Mouse (Mus musculus) testis, postnatal 14 days (tissue): Measurements from ENCODE around the gene Fkbpl.

Experiments
- DNase-seq: peaks from one replicate; pipeline ENCODE4 v3.0.0; 2021; ENCODE audit warnings: low spot score

Gene Fkbpl

DNA sequence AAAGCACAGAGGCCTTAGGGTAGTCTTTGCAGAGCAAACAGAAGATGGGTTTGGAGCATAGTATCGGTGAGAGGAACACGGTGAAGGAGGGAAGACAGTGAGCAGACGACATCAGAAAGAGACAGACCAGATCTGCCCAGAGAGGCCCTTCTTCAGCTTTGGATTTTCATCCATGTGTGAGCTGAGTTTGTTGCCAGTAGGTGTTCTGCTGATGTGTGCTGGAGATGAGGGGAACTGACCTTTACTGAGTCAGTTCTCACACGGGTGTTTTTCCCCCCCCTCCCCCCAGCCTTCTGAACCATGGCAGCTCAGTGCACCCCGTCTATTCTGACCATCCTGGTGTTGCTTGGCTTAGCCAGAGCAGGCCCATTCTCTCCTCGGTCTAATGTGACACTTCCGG lies 25.7 kb downstream of the Fkbpl start, which contains the start of gene Tnxb:
Gene Tnxb, plus strand, starts transcription at position 301 of the 400 bp plus-strand sequence.
- no peak for DNase-seq

DNA sequence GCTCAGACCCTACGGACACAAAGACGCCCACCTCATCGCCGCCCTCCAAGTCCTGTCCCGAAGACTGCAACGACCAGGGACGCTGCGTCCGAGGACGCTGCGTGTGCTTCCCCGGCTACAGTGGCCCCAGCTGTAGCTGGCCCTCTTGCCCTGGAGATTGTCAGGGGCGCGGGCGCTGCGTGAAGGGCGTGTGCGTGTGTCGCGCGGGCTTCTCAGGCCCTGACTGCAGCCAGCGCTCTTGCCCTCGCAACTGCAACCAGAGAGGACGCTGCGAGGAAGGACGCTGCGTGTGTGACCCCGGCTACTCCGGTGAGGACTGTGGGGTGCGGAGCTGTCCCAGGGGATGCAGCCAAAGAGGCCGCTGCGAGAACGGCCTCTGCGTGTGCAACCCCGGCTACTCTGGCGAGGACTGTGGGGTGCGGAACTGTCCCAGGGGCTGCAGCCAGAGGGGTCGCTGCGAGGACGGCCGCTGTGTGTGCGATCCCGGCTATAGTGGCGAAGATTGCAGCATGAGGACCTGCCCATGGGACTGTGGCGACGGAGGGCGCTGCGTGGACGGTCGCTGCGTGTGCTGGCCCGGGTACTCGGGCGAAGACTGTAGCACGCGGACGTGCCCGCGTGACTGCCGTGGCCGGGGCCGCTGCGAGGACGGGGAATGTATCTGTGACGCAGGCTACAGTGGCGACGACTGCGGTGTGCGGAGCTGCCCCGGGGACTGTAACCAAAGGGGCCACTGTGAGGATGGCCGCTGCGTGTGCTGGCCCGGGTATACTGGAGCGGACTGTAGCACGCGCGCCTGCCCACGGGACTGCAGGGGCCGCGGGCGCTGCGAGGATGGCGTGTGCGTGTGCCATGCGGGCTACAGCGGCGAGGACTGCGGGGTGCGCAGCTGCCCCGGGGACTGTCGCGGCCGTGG lies 26.8 kb downstream of the Fkbpl start:
- no peak for DNase-seq

DNA sequence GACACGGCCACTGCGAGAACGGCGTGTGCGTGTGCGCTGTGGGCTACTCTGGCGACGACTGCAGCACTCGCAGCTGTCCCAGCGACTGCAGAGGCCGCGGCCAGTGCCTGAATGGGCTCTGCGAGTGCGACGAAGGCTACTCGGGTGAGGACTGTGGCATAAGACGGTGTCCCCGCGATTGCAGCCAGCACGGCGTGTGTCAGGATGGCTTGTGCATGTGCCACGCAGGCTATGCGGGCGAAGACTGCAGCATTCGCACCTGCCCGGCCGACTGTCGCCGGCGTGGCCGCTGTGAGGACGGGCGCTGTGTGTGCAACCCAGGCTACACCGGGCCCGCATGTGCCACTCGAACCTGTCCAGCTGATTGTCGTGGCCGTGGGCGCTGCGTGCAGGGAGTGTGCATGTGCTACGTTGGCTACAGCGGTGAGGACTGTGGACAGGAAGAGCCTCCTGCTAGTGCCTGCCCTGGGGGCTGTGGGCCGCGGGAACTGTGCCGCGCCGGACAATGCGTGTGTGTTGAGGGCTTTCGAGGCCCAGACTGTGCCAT lies 27.8 kb downstream of the Fkbpl start:
- no peak for DNase-seq

DNA sequence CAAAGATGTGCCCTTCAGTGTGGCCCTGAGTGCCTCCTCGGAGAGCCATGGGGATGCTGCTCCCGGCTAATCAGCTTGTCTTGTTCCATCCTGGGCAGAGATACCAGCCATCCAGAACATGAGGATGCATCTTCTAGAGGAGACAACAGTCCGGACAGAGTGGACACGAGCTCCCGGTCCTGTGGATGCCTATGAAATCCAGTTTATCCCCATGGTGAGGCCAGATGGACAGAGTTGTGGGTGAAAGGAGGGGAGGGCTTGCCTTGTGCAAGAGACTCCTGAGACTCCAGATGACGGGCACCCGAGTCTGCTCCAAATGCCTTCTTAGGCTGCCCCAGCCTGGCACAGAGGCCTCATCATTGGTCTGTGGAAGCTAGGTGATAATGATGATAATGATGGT lies 28.6 kb downstream of the Fkbpl start:
- no peak for DNase-seq

DNA sequence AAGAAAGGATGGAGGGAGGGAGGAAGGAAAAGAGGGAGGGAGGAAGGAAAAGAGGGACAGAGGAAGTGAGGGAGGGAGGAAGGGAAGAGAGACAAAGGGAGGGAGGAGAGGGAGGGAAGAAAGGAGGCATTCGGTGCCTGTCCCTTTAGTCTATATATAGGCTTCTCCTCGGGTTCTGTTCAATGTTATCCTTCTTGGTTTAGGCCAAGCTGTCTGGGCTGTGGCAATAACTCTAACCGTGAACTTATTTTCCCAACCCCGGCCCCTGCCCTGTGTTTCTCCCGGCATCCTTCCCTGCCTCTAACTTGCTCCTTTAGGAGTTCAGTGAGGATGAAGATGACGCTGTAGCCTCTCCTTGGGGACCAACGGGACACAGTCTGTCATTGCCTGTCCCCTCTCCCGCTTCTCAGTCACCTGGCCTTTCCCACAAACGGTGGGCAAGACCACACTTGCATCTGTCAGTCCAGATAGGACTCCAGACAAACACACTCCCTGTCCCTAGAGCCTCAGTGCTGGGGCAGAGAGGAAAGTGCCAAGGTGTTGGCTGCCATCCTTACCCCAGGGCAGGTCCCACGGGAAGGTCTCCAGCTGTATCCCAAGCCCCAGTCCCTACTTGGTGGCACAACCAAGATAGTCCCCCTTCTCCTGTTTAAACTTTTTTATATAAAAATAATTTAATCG lies 30.1 kb downstream of the Fkbpl start:
- no peak for DNase-seq

DNA sequence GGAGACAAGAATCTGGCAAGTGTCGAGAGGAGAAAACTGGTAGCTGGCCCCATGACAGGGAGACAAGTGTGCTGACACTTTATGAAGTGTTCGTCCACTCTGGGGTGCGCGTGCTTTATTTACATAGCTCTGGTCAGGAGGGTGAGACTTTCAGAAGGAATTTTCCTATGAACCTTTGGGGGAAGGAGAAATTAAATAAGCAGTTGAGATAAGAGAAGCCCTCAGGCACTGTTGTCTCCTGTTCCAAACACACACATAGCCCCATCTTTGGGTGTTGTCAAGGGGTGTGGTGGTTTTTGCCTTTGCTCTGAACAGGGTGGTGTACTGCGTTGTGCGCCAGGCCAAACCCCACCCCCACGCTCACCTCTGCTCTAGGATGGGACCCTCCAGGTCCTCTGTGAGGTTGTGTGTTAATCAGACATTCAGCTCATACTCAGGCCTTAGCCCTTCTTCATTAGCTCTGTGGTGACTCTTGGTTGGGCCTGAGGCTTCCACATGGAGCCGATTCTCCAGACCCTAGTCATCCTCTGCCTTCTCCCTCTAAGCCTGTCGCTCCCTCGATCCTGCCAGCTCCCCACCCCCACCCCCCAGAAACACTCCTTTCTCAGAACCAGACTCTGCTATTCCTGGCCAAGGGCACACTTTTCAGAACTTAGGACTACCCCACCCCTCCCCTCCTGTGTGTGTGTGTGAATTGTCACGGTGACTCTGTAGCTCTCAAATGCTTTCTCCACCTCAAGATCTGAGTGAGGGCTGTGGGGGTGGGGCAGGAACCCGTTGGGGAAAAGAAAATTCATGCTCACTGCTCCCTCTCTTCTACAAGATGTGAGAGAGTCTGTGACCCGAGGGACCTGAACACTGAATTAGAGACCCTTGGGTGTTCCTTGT lies 30.9 kb downstream of the Fkbpl start:
- no peak for DNase-seq

DNA sequence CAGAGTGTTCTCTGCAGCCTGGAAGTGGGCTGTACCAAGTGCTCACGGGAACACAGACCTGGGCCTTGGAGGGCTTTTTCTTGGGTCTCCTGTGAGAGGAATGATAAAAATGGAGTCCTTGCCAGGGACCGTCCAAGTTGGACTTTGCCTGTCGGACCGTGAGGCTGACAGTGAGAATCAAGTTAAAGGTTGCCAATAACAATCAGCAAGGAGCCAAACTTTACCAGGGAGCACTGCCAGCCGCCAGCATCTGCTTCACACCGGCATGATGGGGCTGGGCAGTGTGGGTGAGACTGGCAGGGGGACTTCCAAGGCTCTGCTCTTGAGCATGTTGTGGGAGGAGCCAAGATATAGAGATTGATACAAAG lies 31.5 kb downstream of the Fkbpl start:
- DNase-seq = no peak

DNA sequence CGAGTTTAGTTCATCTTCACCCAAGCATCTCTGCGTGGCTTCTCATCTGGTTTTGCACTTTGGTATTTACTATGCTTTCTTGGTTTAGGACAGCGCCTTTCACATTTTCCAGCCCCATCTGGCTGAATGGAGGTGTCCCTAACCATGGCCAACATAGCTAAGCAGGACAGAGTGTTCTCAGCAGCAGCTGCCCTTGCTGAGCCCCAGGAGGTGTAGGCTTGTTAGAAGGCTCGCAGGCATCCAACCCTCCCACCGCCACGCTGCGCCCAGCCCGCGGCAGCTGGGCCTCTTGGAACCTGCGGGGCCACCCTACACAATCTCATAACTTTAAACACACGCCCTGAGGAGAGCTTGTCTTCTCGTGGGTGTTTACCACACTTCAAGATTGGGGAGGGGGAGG lies 32.1 kb downstream of the Fkbpl start:
- peak; percentile 71 for DNase-seq

DNA sequence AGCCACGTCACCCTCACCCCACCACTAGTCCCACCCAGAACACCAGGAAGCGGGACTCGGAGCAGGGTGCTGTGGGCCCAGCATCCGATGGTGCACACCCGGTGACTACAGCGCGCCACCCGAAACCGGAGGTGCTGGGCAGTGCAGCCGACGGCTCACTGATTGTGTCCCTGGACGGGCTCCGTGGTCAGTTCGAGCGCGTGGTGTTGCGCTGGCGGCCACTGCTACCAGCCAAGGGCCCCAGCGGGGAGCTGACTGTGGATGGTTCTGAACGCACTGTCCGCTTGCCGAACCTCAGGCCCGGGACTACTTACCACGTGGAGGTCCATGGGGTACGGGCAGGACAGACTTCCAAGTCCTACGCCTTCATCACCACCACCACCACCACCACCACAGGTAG lies 35.6 kb downstream of the Fkbpl start:
- DNase-seq = no peak

DNA sequence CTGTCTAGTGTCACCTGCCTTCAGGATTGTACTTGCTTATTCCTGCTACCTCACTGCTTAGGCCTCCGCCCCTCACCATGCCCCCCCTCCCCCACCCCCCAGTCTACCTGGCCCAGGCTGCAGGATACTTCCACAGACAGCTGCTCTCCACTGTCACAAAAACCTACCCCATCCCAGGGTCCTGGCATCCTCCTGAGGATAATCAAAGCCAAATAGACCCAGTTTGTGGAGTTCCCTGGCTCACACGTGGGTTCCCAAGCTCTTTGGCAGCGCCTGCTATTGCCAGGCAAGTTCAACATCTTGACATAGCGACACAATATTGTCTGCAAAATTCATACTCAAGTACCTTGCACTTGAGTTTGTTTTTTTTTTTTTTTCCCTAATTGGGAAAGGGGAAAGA lies 36.1 kb downstream of the Fkbpl start:
- DNase-seq = no peak

DNA sequence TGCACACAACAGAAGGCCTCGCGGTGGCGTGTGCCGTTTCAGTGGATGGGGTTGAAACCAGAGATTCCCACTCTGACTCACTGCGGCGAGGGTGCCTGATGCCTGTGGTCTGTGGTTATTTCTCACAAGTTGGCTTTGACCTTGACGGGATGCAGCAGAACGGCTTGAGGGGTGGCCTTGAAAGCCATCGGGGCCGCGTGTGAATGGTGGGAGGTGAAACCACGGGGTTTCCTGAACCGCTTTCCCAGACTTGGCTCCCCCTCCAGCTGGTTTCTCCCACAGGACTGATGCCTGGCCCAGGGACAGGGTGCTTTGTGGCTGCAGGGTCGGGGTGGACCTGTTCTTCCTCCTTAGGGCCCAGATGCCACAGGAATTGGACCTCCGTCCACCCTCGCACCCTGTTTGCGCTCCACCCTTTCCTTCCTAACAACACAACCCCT lies 36.6 kb downstream of the Fkbpl start:
- peak; percentile 56 for DNase-seq

DNA sequence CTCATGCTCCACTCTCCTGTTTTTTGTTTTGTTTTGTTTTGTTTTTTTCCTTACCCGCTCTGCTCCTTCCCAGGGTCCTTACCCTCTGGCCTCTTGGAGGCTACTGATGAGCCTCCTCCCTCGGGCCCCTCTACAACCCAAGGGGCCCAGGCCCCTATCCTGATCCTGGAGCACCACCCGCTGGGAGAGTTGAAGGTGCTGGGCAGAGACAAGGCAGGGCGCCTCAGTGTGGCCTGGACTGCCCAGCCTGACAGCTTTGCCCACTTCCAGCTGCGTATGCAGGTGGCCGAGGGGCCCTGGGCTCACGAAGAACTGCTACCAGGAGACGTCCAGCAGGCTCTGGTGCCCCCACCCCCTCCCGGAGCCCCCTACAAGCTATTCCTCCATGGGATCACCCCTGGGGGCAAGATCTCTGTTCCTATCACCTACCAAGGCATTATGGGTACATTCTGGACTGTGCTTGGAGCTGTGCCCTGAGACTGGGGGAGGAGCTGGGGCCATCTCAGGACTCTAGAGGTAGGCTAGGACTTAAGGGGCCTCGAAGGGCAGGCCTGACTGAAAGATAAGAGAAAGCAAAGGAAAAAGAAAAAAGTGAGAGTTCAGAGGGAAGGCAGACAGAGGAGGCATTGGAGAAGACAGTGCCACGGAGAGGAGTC lies 37.4 kb downstream of the Fkbpl start:
- peak; percentile 45 for DNase-seq

DNA sequence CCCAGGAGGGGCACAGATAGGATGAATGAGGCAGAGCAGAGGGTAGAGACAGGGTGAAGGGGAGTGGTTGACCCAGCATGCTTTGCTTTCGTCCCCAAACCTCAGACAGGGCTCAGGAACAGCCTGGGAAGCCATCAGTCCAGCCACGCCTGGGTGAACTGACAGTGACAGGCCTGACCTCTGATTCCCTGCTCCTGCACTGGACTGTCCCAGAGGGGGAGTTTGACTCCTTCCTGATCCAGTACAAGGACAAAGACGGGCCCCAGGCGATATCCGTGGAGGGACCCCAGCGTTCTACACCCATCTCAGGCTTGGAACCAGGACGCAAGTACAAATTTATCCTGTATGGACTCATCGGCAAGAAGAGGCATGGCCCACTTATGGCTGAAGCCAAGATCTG lies 38.6 kb downstream of the Fkbpl start:
- DNase-seq = no peak

DNA sequence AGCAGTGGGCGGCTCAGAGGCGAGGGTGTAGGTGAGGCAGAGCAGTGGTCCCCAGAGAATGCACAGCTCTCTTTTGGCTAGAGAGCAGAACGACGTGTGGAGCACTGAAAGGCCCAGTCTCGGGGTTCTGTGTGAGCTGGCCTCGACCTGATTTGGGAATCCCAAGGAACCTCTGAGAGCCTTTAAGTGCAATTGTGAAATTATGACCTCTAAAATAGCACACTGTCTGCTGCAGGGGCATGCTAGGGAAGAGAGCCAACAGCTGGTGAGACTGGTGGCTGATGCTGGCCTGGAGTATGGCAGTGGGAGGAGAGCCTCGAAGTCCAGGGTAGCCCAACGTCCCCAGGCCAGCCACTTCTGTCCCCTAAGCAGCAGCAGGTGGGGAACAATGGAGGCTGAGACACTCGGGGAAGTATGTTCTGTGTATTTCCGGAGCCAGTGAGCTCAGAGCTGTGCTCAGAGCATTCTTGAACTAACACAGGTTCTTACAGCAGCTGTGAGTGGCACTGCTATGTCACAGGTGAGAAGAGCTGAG lies 39.2 kb downstream of the Fkbpl start:
- no peak for DNase-seq

DNA sequence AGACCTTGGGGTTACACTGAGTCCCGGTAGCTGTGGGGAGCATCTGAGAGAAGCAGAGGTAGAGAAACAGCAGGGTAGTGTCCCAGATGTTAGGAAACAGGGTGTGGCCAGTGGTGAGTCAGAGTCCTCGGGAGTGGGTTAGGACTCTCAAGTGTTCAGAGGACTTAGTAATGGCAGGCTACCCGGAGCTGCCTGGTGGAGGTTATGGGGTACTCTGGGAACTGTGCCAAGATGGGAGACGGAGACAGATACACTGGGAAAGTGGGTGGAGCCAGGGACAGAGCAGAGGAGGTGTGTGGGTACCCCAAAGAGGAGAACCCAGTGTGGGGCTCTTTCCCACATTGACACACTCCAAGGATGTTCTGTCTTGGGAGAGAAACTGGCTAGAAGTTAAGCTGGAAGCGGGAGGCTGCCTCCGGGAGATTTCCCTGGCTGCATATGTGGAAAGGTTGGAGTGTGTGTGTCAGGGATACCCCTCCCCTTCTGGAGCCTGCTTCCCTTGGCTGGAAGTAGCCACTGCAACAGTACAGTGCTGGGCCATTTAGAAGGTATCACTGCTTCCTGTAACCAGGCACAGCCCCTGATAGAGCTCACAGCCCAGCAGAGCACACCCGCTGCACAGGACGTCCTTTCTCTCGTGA lies 39.8 kb downstream of the Fkbpl start:
- no peak for DNase-seq

DNA sequence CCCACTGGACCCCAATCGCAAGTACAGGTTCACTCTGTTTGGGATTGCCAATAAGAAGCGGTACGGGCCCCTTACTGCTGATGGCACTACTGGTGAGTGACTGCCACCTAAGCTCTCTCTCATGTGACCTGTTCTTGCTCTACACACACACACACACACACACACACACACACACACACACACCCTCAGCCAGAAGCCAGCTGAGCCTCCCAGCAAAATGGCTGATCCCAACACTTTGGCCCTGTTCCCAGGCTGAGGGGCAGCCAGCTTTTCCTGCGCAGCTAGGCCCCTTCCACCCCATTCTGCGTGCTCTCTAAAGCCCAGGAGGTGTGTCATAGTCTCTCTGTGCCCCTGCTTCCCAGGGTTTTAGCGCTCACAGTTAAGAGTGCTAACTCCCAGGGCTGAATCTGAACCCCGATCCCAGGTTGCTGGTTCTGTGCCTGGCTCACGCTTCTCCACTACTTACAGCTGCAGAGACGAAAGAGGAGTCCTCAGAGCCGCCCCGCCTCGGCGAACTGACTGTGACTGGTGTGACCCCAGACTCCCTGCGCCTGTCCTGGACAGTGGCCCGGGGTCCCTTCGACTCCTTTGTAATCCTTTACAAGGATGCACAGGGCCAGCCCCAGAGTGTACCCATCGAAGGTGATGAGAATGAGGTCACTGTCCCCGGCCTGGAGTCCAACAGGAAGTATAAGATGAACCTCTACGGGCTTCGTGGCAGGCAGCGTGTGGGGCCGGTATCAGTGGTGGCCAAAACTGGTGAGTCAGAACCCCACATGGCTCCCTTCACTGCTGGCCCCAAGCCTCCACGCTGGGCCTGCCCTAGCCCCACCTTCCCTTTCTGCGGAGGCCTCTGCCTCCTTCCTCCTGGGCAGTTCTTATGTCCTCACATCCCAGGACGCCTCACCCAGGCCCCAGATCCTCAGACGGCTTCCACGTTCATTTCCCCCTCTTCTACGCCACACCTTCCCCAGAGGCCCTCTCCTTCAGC lies 40.9 kb downstream of the Fkbpl start:
- no peak for DNase-seq

DNA sequence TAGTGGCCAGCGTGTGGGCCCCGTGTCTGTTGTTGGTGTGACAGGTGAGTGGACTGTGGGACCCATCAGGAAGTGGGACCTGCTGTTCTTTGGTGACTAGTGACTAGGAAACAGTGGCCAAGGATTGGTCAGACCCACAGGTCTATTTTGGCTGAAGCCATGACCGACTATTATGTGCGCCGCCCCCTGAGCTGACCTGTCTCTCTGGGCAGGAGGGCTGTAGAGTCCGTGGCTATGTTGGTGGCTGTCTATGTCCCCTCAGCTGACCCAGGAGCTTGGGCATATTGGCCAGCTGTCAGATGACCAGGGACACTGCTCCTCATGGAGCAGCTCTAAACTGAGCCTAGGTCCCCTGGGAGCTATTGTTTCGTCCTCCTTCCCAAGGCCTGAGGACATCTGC lies 44.3 kb downstream of the Fkbpl start:
- no peak for DNase-seq

DNA sequence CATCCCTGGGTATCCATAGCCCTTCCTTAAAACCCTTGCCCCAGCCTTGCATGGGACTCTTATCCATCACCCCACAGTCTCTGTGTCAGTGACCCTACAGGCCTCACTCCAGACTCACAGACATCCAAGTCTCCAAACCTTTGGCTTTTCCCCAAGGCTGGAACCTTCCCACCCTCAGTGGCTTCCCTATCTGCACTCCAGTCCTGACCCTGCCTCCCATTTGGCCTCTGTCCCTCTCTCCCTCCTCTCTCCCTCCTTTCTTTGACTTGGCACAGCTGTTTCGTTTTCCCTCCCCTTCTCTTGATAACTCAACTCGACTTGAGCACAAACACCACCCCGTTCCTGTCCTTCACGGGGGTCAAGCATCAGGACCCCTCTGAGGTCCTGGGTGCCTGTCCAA lies 45.9 kb downstream of the Fkbpl start:
- DNase-seq = no peak

DNA sequence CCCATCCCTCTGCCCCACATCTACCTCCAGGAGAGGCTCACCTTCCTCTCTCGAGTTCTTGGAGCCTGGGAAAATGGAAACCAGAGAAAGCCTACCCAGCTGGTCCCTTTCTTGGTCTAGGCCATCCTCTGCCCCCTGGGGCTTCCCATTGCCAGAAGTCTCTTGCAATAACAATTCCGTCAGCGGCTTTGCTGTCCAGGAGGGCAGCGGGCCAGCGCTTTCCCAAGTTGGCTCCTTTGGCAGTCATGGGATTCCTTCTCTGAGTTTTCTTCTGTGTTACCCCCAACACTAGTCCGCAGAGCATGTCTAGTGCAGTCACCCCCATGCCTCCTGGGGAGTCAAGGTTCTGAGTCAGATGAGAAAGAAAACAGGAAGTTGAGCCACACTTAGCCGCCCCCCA lies 48.3 kb downstream of the Fkbpl start:
- no peak for DNase-seq
